Mouse (Mus musculus): ENCODE measurements at regions not wholly inside any gene's neighbourhood (a gene's known extent, or its start where the extent isn't known, plus 50 kb on each side); places are given as distances from the start of the nearest gene placed in this dataset.
A peak's percentile ranks its signal among the peaks of the same experiment; 100 is the strongest.
"Not testable (repeated sequence)": the region's sequence is repeated elsewhere in the genome, so short reads cannot be mapped to it uniquely, and the experiment has no call there.

DNA sequence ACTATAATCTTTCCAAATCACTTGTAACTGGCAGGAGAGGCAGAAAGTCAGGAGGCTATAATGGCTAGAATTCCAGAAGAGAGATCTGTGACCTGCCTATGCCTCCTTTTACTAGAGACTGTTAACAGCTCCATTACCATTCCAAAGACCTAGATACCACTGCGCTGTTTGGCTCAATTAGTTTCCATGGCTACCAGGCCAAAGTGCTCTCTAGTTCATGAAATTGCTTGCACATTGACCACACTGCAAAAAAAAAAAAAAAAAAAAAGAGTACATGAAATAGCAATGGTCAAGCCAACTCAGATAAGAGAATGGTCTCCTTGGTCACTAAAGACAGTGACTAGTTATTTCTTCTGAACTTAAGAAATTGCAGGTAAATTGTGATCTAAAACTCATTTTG is 366.5 kb upstream of the Grid2 start:
- DNase-seq (ENCODE audit: low read depth, low spot score): peak; percentile 55

DNA sequence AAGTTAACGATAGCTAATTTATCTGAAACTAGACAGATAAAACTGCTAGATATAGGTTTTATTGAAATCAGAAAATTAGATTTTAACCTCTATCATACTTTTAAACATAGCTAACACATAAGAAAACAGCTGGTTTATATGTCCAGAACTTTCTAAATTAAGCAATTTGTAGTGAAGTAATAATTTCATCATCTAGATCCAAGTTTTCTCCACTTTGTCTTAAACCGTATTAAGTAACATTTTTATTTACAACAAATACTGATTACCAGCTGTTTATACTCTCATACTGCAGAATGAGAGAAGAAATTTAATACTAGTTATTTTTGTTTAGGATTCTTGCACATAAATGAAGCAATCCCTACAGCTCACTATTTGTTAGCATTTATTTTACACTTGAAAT is 342.9 kb upstream of the Grid2 start:
- DNase-seq (ENCODE audit: low read depth, low spot score): no peak

- not testable (repeated sequence) for DNase-seq (ENCODE audit: low read depth, low spot score)
Measured at GRCm38 (mm10) chr6:62917059-62917458, 338.6 kb upstream of the Grid2 start.

GRCm38 (mm10) chr6:62917956-62918355 is 337.7 kb upstream of the Grid2 start:
- no peak for DNase-seq (ENCODE audit: low read depth, low spot score)

DNA sequence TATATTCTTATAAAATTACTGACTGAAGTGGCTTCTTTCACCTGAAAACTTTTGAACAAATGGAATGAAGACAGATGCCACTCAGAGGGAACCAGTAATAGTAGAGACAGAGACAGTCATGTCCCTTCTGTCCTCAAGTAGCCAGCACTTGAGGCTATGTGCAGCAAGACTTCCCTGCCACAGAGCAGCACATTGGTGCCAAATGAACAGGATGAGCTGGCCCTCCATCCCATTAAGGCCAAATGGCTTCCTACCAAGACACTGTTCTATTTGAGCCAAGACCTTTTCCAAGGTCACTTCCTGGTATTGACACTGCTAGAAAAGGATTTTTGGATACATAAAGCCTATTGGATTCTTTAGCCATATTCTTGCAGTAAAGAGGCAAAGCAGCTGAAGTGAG is 336.6 kb upstream of the Grid2 start:
- no peak for DNase-seq (ENCODE audit: low read depth, low spot score)

All from mesoderm, embryonic 11.5 days (tissue).